Mouse (Mus musculus): ENCODE data around the gene Rbm45.

Rbm45 gene

DNA sequence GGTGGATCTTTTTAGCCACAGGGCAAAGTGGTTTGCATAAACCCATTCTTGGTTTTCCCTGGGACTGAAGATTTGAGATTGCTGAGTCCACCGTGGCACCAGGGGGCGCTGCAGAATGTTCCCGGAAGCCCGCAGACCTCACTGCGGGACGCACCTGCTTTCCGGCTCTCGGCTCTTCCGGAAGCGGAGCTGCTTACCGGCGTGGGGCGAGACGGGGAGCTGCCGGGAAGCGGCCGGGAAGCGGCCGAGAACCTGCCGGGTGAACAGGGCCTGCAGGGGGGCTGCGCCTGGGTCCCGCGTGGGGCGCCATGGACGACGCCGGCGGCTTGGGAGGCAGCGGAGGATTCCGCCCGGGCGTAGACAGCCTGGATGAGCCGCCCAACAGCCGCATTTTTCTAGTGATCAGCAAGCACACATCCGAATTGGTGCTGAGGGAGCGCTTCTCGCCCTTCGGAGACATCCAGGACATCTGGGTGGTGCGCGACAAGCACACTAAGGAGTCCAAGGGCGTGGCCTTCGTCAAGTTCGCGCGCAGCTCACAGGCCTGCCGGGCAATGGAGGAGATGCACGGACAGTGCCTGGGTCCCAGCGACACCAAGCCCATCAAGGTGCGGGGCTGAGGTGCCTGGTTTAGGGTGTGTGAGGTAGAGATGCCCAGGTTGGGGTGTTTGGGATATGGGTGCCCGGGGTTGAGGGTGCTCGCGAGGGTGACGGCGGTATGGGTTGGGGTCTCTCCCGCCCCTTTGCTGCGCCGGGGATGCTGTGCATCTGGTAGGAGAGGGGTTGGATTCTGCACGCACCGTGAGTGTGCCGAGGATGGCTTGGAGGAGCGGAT is at the start of gene Rbm45:
Rbm45 (plus strand) TSS at position 164 of the 835 bp plus-strand sequence.
- peak; percentile 94 for DNase-seq (ENCODE audit: low read depth, low spot score)

DNA sequence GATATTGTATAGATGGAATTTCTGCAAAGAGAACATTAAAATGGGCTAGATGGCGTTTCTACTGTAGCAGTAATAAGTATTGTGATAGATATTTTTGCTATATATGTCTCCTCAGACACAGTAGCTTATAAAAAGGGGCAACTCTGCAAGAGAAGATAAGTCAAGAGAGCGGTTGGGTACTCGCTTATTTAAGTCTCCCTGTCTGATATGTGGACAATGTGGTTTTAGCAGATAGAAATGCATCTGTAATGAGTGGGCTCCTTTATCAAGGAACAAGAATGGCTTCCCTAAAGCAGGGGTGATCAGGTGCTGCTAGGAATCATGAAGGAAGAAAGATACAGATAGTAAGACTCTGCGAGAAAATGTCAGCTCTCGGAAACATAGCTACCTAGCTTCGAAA is 49.4 kb upstream of the Rbm45 start:
- no peak for DNase-seq (ENCODE audit: low read depth, low spot score)

DNA sequence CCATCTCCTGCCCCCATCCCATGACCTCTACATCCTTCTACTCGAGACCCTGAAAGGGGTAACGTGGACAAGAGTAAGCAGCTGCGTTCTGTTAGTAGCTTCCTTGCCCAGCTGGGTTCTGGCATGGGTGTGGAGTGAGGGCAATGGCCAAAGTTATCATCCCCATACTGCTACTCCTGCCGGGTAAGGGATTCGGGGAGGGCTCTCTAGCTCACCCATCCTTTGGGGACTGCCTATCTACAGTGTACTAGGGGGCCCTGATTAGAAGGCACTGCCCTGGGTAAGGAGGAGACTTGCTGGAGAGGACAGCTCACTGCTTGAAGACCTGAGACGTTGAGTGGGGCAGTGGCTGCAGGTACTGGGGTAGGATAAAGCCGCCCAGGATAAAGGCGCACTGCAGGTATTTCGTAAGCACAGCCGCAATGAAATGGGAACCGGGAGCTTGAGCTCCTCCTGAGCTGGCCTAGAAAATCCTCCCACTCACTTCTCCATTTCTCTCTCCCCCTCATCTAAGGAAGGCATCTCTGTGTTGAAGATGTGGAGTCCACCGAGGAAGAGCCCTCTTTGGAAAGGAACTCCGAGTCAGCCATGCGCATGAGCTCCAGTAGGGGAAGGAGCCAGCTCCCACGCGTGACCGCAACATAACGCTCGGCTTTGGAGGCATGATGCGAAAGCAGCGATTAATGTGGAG is 46.5 kb upstream of the Rbm45 start:
- no peak for DNase-seq (ENCODE audit: low read depth, low spot score)

DNA sequence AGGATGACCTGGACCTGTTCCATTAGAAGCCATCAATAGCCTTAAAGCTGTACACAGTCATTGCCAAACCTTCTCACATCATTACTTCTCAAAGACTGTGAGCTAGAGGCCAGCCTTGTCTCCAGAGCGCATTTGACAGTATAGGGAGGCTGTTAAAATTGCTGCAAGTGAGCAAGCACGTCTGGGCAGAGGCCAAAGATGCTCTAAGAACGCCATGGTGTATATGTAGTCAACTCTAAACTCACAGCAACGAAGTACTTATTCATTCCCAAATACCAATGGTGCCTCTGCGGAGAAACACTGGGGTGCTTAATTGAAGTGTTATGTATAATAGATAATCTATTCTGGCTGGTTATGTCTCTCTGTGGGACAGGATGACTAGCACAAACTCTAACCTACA is 45.3 kb upstream of the Rbm45 start:
- no peak for DNase-seq (ENCODE audit: low read depth, low spot score)

DNA sequence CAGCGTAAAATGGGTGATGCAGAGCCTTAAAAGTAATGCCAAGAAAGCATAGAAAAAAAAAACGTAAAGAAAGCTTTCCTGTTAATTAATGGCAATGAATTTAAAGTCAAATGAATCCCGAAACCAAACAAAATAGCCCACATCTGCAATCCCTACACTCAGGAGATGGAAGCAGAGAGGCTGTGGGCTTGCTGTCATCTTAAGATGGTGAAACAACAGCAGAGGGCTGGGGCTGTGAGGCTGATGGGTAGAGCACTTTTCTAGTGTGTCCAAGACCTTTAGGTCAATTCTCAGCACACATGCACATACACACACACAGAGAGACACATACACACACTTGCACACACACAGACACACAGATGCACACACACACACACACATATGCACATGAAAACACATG is 43.6 kb upstream of the Rbm45 start:
- DNase-seq (ENCODE audit: low read depth, low spot score): no peak

DNA sequence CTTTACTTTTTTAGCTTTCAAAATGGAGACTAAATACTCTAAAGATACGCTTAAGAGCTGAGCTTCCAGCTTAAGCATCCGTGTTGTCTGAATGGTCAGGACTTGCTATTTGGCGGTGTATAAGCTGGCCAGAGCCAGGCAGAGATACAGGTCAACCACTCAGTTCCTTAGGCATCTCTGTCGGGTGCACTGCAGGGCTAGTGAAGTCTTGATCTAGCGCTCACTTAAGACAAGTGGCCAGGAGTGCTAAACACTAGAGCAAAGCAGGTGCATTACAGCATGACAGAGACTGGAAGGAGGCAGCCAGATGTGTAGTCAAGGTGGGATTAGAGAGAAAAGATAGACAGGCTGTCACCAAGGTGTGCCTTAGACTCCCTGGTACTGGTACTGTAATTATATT is 39.7 kb upstream of the Rbm45 start:
- no peak for DNase-seq (ENCODE audit: low read depth, low spot score)

DNA sequence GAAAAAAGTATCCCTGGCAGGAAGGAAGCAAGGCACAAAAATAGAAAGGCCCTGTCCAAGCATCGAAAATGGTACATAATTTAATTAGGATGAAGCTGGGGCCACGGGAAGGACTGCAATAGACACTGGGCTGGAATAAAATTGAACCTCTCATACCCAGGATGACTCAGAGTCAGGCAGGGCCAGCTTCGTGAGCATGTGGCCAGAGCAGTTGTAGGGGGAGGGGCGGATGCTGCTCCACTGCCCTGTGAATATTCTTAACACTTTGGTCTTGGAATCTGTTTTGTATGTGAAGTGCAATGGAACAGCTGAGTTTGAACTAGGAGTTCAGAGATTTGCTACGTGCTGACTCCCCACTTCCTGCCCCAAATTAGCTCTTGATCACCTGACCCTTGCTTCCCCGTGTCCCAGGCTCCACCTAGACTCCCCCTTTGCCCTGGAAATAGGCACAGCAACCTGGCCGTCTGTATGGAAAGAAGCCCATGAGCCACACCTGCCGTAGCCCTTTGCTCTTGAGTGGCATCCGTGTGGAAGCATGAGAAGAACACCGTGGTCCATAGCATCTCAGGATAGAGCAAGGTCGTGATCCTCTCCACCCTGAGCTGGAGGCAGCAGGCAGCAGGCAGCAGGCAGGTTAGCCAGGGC is 37.5 kb upstream of the Rbm45 start:
- DNase-seq (ENCODE audit: low read depth, low spot score): no peak

DNA sequence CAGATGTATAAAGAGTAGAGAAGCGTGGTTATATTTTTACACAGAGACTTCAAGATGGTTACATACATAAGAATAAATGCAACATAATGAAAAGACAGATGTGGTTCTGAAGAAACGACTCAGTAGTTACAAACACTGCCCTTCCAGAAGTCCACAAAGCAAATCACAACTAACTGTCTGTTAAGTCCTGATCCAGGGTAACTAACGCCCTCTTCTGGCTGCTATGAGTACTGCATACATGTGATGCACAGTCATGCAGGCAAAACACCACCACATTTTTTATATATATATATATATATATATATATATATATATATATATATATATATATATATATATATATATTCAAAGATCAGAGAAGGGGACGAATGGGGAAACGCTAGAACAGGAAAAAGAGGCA is 35.2 kb upstream of the Rbm45 start:
- peak; percentile 57 for DNase-seq (ENCODE audit: low read depth, low spot score)

DNA sequence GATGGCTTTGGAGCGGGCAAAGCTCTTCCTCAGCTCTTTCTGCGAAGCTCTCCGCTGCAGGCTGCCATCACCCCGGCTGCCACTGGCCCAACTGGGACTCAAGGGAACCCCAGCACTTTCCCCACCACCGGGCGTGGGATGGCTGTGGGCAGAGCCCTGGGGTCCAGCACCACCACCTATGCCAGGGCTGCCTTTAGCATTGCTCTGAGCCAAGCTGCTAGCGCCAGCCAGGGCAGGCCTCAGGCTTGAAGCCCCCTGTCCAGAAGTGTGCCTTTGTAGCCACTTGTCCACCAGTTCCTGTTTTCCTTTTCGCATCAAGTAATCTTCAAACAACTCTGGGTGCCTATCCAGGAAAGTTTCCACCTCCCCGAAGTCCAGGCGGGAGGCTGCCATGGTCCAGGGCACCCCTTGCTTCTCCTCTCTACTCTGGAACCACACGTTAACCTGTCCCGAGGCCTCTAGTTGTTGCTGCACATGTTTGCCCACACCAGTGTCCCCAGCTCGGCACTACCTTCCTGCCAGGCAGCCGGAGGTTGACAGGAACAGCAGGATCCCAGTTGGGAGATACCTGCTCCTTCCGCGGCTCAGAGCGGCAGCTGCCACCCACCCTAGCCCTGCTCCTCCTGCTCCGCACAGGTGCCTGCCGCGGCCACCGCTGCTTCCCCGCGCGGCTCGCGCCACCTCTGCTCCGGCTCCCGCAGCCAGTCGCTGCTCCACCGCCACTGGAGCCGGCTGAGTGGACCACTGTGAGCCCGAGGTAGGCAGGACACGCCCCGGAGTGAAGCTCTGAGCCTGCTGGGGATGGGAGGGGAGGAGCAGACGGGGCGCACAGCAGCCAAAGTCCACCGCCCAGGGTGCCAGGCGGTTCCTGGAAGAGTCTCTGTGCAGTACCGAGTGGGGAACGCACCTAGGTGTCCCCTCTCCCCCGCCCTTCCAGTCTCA is 31.3 kb upstream of the Rbm45 start, which contains the start of gene Pde11a:
Pde11a (minus strand) TSS at position 560 of the 942 bp plus-strand sequence.
- DNase-seq (ENCODE audit: low read depth, low spot score): peak; percentile 69

DNA sequence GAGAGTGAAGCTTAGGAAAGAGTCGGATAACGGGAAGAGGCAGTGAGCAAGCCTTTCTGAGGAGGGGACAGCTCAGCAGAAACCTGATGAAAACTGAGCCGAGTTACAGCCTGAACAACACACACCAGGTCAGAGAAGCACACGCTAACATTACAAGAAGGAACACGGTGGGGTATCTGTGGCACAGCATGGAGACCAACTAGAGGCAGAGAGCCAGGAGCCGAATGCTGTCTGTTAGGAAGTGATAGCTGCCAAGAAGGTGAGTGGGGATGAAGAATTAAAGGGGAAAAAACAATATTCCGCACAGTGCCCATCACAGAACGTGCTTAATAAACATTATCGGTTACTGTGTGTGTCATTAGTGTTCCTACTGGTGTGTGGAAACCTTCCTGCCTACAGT is 27.6 kb upstream of the Rbm45 start:
- DNase-seq (ENCODE audit: low read depth, low spot score): no peak

DNA sequence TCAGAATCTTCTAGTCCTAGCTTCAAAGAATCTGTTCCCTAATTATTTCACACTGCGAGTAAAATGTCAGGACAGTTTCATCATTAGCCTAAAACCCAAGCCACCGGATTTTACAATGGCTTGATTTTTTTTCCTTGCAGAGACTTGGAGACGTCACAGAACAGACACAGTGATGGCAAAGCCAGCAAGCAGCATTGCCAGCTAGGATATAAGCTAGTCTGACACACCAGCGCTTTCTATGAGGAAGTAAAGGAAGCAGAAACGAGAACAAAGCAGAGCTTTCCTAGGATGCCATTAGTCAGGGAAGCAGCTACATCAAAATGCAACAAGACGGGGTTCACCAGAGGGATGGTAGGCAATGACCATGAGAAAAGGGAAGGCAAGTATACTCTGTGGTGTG is 21.9 kb upstream of the Rbm45 start:
- no peak for DNase-seq (ENCODE audit: low read depth, low spot score)

DNA sequence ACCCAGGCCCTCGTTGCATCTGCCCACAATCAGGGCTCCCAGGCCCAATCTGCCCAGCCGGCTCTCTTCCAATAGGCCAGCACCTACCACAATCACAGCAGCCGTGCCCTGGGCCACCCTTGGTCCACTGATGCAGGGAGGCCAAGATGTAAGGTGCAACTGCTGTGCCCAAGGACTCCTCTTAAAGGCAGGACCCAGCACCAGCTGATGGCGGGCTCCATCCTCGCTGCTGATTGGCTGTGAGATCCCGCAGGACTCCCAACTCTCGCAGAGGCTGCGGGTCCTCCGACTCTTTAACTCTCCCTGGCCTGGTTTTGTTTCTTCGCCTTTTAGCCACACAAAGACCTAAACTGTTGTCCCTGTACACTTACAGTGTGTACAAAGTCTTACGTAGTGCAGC is 9.6 kb upstream of the Rbm45 start, which contains the start of gene Cyct:
Cyct (minus strand) TSS at position 225 of the 400 bp plus-strand sequence.
- DNase-seq (ENCODE audit: low read depth, low spot score): peak; percentile 83

DNA sequence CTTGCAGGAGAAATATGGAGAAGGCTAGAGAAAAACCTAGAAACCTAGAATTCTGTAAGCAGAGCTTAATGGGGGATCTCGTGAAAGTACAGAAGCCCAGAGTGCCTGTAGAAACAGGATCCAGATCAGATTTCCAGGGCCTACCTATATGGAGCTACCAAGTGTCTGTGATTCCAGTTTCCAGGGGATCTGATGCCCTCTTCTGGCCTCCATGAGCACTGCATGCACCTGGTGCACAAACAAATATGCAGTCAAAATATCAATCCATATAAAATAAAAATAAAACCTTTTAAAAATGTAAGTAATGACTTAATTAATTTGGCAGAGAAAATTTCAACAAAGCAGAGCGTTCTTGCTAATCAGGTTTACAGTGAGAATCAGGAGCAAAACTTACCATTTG is 7.7 kb upstream of the Rbm45 start:
- peak; percentile 70 for DNase-seq (ENCODE audit: low read depth, low spot score)

DNA sequence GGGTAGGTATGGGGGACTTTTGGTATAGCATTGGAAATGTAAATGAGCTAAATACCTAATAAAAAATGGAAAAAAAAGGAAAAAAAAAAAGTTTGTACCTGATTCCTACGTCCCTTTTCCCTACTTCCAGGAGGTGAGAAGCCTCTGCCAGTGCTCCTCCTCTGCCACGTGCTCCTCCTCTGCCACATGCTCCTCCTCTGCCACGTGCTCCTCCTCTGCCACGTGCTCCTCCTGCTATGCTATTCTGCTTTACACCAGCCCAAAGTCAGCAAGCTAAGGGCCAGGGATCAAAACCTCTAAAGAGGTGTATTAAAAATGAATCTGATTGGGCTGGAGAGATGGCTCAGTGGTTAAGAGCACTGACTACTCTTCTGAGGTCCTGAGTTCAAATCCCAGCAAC is 4.0 kb upstream of the Rbm45 start:
- DNase-seq (ENCODE audit: low read depth, low spot score): no peak

DNA sequence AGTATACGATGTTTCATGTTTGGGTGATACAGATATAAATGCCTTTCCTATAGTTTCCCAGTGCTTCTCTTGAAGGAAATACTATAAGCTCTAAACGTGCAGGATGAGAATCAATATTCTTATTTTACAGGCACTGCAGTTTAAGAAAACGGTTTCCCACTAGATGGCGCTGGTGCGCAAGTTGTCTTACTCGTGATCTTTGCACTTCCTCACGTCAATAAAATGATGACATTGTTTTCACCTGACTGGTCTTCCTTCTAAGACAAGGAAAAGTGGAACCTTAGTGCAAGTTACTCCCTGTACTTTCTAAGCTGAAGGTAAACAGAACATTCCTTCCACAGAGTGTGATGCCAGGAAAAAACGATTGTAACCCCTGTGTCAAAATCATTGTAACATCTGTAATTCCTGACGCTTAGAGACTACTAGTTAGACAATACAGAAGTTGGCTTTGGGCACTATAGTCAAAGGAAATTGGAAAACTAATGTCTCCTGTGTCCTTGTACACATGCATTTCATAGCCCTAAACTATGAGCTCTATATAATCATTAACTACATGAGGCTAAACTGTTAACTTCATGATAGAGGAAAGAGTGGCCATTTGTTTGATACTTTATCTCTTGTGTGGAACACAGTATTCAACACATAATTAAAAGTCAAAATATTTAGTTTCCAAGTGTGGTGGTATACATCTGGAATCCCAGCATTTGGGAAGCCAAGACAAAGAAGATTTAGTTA is 2.4 kb upstream of the Rbm45 start:
- peak; percentile 78 for DNase-seq (ENCODE audit: low read depth, low spot score)

DNA sequence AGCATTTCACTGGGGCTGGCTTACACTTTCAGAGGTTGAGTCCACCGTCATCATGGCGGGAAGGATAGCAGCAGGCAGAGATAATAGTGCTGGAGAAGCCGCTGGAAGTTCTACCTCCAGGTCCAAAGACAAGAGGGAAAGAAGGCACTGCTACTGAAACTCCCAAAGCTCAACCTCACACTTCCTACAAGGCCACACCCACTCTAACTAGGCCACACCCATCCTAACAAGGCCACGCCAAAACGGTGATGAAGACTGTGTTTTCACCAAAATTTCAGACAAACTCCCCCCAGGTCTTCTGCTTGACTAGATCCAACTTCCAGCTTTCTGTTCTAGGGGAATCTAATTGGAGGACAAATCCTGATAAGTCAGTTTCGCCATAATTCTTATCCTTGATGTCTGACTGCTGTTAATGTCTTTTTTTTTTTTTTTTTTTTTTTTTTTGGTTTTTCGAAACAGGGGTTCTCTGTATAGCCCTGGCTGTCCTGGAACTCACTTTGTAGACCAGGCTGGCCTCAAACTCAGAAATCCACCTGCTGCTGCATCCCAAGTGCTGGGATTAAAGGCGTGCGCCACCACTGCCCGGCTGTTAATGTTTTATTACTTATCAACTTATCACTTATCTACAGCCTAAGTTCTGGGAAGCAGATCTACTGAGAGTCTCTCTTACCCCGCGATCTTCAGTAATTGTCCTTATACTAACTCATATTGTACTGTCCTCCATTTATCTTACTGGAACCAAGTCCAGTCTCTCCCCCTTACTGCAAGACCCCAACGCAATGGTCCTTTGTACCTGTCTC is 723 bp upstream of the Rbm45 start:
- no peak for DNase-seq (ENCODE audit: low read depth, low spot score)

DNA sequence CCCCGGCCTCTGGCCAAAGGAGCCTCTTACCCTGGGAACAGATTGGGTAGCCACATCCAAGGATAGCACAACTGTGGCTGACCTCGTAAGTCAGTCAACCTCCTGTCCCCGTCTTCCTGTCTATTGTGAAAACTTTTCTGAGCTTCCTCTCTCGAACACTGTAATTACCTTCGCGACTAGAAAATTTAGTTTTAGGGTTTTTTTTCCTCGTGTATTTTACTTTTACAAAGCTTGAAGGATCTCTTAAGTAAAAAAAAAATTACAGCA is 805 bp downstream of the Rbm45 start:
- no peak for DNase-seq (ENCODE audit: low read depth, low spot score)

DNA sequence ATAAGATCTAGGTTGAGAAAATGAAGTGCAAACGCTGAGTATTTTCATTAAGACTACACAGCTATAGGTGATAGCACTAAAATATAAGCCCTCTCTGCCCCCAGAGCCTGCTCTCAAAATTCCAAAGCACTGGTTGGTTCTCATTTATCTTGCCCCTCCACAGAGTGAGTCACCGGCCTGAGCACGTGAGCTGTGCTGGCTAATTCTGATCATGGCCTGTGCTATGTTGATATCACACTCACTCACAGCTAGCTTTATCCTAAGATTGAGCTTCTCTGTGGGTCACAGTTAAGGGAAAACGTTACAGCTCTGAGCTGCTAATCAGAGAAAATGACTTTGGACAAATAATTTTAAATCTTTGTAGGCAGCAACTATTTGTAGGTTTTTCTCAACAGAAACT is 2.5 kb downstream of the Rbm45 start:
- no peak for DNase-seq (ENCODE audit: low read depth, low spot score)

DNA sequence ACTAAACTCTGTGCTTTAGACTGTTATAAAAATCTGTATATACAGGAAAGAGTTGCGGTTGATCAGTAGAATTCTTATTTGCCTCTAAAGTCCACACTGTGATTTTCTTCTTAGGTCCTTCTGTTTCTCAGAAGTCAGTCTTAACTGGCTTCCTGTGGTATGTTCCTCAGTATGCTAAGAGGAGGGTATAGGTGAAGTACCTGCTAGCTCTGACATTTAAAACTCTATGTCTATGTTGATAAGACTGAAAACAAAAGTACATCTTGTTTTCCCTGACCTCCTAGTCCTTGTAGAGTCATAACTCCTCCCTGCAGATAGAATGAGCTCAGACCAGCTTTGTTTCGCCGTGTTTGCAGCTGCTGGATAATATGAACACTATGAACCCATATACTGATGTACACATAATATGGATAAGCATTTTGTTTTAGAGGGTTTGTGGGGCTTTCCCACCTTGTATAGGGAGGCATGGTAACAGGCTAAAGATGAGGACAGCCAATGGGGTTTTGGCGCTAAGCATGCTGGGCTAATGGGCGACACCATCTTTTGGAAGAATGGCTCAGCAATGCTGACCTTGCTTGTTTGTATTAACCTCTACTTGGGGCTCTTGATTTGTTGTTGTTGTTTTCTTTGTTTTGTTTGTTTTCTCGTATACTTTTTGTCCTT is 4.9 kb downstream of the Rbm45 start:
- DNase-seq (ENCODE audit: low read depth, low spot score): no peak

DNA sequence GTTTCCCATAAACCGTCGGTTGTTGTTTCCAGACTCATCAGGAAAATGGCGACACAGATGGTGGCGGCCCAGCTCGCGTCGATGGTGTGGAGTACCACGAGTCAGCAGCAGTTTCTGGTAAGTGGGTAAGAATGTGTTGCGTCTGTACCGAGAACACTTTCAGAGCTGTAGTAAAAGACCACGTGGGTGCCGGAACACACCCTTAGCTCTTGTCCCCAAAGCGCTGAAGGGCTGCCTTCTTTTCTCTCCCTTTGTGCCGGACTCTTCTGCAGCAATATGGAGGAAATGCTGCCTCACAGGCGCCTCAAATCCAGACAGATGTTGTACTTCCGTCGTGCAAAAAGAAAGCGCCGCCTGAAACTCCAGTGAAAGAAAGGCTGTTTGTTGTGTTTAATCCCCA is 8.9 kb downstream of the Rbm45 start:
- peak; percentile 71 for DNase-seq (ENCODE audit: low read depth, low spot score)

Measured in R1 (cell line).